Comparison of ENCODE assay signal across 15 mouse cellular contexts in the genomic region with DNA sequence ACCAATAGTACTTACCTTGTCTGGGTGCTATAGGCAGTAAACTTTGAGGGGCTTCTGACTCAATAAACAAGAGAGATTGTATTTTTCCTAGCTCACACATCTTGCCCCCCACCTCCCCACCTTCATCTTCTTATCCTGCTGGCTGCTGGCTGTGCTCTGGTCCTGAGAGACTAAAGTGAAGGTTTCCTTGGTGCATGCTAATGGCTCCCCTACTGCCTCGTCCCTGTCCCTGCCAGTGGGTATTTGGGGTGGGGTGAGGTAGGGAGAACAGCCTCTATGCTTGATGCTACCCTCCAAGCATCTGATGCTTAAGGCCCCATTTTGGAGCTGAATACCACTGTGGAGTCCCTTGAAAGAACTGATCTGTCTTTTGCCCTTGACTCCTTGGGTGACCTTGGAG. TPM values are rescaled to one million over a fixed set of nuclear protein-coding genes. Genes with fewer than 3 reads are reported as not detected.
DNase-seq lines count a peak whose midpoint lies in the region; TF ChIP-seq lines count a peak whose summit lies in the region.
"Had no signal": no experiment of that assay in that cellular context is flagged by ENCODE, and none has a peak within 500 bp of the region (broad histone marks: within the 10 kb centered on the region; RNA-seq: fewer than 3 reads in every experiment).

No protein-coding gene starts in this region.

- H3K4me3 ChIP-seq in layer of hippocampus, adult 2 months = no peak overlapping the region; the same call in 1 of the 2 replicates

- H3K27ac ChIP-seq in layer of hippocampus, adult 2 months = peak overlapping the region; percentile 64; the same call in 1 of the 2 replicates
- H3K27ac ChIP-seq: embryonic facial prominence, embryonic 13.5 days; gastrocnemius, adult 2 months; heart, embryonic 13.5 days; hindbrain, embryonic 12.5 days had no signal

- DNase-seq in cerebellum, adult 11-12 months = peak; percentile 26
- no peak for DNase-seq in cerebellum, adult 18-20 months
- DNase-seq in layer of hippocampus, adult 2 months (ENCODE audit: low spot score in 2 of 2) = no peak
- no peak for DNase-seq in layer of hippocampus, adult 9-10 months (ENCODE audit: low spot score)
- peak; percentile 10 for DNase-seq in right cerebral cortex, adult 18-20 months
- no peak for DNase-seq in right cerebral cortex, postnatal 10 days (ENCODE audit: low spot score in 2 of 2)
- DNase-seq in lung, adult 18-20 months = no peak

- no peak for TF ChIP-seq CTCF in layer of hippocampus, adult 2 months (conservative IDR thresholded peaks at IDR 0.05)

RNA-seq across cellular contexts. Expression of a gene that starts 2.3 kb away (rescaled TPM):
- total RNA-seq in layer of hippocampus, adult 2 months (2021) = 10 to 100 TPM; 22.1 to 26.0 TPM
- total RNA-seq: gastrocnemius, adult 2 months; gastrocnemius, postnatal 25 days; heart, postnatal 4 days had no signal

RNA-seq across cellular contexts. Expression of a gene that starts 7.4 kb away (rescaled TPM):
- total RNA-seq in layer of hippocampus, adult 2 months (2021) = 10 to 100 TPM; 25.3 to 31.9 TPM

RNA-seq across cellular contexts. Expression of a gene that starts 20.8 kb away (rescaled TPM):
- total RNA-seq in layer of hippocampus, adult 2 months (2021) = not detected
- total RNA-seq: adrenal gland, adult 18-20 months; adrenal gland, postnatal 14 days; gastrocnemius, adult 2 months; gastrocnemius, postnatal 25 days; heart, postnatal 4 days had no signal

RNA-seq across cellular contexts. Expression of a gene that starts 50.9 kb away (rescaled TPM):
- 100 to 1,000 TPM; 513 to 526 TPM for total RNA-seq in layer of hippocampus, adult 2 months (2021)

Comparison
In these comparisons a context has a peak if more than half of its experiments do, and no peak if none do; other contexts are left out.
1. DNase-seq: peak in cerebellum, adult 11-12 months (single experiment) and right cerebral cortex, adult 18-20 months (single experiment); none in cerebellum, adult 18-20 months (0 of 2), layer of hippocampus, adult 2 months (0 of 2), layer of hippocampus, adult 9-10 months (single experiment), right cerebral cortex, postnatal 10 days (0 of 2) and lung, adult 18-20 months (0 of 2).